Mouse (Mus musculus): Measurements from ENCODE around the gene Kif1b. TPM values are rescaled to one million over a fixed set of nuclear protein-coding genes. Genes with fewer than 3 reads are reported as not detected.
"Not testable (repeated sequence)": the region's sequence is repeated elsewhere in the genome, so short reads cannot be mapped to it uniquely, and the experiment has no call there.

Kif1b gene
- polyA plus RNA-seq, 1 experiment from 2014 or later: 6.0 TPM

- no peaks in the 10 kb centered on the region for H3K27me3 ChIP-seq
- H3K4me1 ChIP-seq (replicated peaks): no peaks in the 10 kb centered on the region
- no peak overlapping the region for H3K4me3 ChIP-seq (replicated peaks)
- no peak overlapping the region for H3K27ac ChIP-seq (replicated peaks)
- H3K4me2 ChIP-seq: no peak overlapping the region
- ATAC-seq (ENCODE audit: insufficient read depth): no peak
- peaks cover 4% of the 10 kb centered on the region; the same call in 1 of the 2 replicates for H3K36me3 ChIP-seq (replicated peaks)
- no peaks in the 10 kb centered on the region for H3K9me3 ChIP-seq (replicated peaks)
- 64% methylated on average over 5 of the region's 5 CpGs for WGBS (ENCODE audit: insufficient replicate concordance)
- no peak overlapping the region for H3K9ac ChIP-seq
Observed at GRCm38 (mm10) chr4:149247772-149248171, 59.7 kb downstream of the Kif1b start.

- no peaks in the 10 kb centered on the region for H3K27me3 ChIP-seq
- H3K27ac ChIP-seq (replicated peaks): no peak overlapping the region
- H3K36me3 ChIP-seq (replicated peaks): peaks cover 4% of the 10 kb centered on the region; the same call in 1 of the 2 replicates
- H3K4me2 ChIP-seq: no peak overlapping the region
- H3K9ac ChIP-seq: no peak overlapping the region
- H3K4me1 ChIP-seq (replicated peaks): no peaks in the 10 kb centered on the region
- H3K9me3 ChIP-seq (replicated peaks): no peaks in the 10 kb centered on the region
- H3K4me3 ChIP-seq (replicated peaks): no peak overlapping the region
- ATAC-seq (ENCODE audit: insufficient read depth): no peak
- WGBS (ENCODE audit: insufficient replicate concordance): 68% methylated on average over 8 of the region's 8 CpGs
Observed at GRCm38 (mm10) chr4:149247156-149247633, 60.3 kb downstream of the Kif1b start.

- Histone ChIP-seq H3K9ac (no peak overlapping the region), H3K9me3 (replicated peaks) (no peaks in the 10 kb centered on the region), H3K4me1 (replicated peaks) (no peaks in the 10 kb centered on the region), H3K4me2 (no peak overlapping the region), H3K27ac (replicated peaks) (no peak overlapping the region), H3K36me3 (replicated peaks) (peaks cover 4% of the 10 kb centered on the region; the same call in 1 of the 2 replicates), H3K27me3 (no peaks in the 10 kb centered on the region), H3K4me3 (replicated peaks) (no peak overlapping the region)
- 73% methylated on average over 7 of the region's 7 CpGs for WGBS (ENCODE audit: insufficient replicate concordance)
- ATAC-seq (ENCODE audit: insufficient read depth): no peak
Observed at GRCm38 (mm10) chr4:149246578-149247155, 60.8 kb downstream of the Kif1b start.

DNA sequence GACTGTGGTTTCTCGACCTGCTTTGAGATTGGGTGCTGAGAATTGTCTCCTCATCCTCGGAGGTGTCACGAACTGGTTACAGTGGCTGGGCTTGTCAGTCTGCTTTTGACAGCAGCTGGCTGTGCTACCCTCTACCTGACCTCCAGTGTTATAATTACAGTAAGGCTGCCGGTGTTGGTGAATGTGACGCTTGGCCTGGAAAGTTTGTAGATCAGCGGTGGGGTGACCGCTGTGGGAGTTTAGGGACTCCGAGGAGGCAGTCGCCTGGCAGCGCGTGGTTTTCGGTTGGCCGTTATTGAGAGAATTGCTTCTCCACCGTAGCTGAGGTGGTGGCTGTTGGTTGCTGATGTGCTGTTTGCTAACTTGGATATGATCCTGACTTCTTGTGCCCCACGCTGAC, 70.5 kb downstream of the Kif1b start:
- Histone ChIP-seq H3K4me3 (replicated peaks) (no peak overlapping the region), H3K27me3 (no peaks in the 10 kb centered on the region), H3K9me3 (replicated peaks) (no peaks in the 10 kb centered on the region), H3K4me2 (no peak overlapping the region), H3K27ac (replicated peaks) (no peak overlapping the region), H3K4me1 (replicated peaks) (no peaks in the 10 kb centered on the region), H3K9ac (no peak overlapping the region), H3K36me3 (replicated peaks) (0 out of 2 replicates have a peak, but pooled peaks cover 7% of the 10 kb centered on the region)
- 84% methylated on average over 15 of the region's 15 CpGs for whole genome bisulfite sequencing (ENCODE audit: insufficient replicate concordance)
- no peak for ATAC-seq (ENCODE audit: insufficient read depth)

- H3K4me1 ChIP-seq (replicated peaks): no peaks in the 10 kb centered on the region
- H3K27ac ChIP-seq (replicated peaks): no peak overlapping the region
- H3K27me3 ChIP-seq: no peaks in the 10 kb centered on the region
- H3K4me2 ChIP-seq: no peak overlapping the region
- no peaks in the 10 kb centered on the region for H3K9me3 ChIP-seq (replicated peaks)
- 16% methylated on average over 9 of the region's 9 CpGs for WGBS (ENCODE audit: insufficient replicate concordance)
- H3K4me3 ChIP-seq (replicated peaks): no peak overlapping the region
- no peak overlapping the region for H3K9ac ChIP-seq
- 0 out of 2 replicates have a peak, but pooled peaks cover 7% of the 10 kb centered on the region for H3K36me3 ChIP-seq (replicated peaks)
- no peak for ATAC-seq (ENCODE audit: insufficient read depth)
Observed at GRCm38 (mm10) chr4:149233938-149234337, 73.6 kb downstream of the Kif1b start.

- H3K9ac ChIP-seq; H3K27ac ChIP-seq (replicated peaks); H3K4me1 ChIP-seq (replicated peaks); H3K4me3 ChIP-seq (replicated peaks); H3K9me3 ChIP-seq (replicated peaks); H3K4me2 ChIP-seq; ATAC-seq (ENCODE audit: insufficient read depth); H3K27me3 ChIP-seq: not testable (repeated sequence)
- H3K36me3 ChIP-seq (replicated peaks): peaks cover 15% of the 10 kb centered on the region
- WGBS (ENCODE audit: insufficient replicate concordance): 67% methylated on average over 3 of the region's 3 CpGs
Observed at GRCm38 (mm10) chr4:149228682-149229081, 78.8 kb downstream of the Kif1b start.

DNA sequence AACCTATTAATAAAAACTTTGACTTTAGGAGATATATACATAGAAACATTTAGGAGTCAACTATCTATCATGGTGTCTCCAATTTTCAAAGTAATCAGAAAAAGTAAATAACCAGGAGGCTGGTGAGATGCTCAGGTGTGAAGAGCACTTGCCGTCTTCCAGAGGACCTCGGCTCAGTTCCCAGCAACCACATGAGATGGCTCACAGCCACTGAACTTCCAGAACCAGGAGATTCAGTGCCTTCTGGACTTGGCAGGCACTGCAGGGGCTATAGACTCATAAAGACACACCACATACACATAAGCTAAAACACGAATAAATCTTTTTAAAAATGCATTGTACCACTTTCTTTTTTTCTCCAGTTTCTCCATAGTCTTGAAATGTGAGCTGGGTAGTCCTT, 79.2 kb downstream of the Kif1b start:
- no peak overlapping the region for H3K9ac ChIP-seq
- no peaks in the 10 kb centered on the region for H3K9me3 ChIP-seq (replicated peaks)
- no peak overlapping the region for H3K27ac ChIP-seq (replicated peaks)
- ATAC-seq (ENCODE audit: insufficient read depth): no peak
- H3K36me3 ChIP-seq (replicated peaks): peaks cover 16% of the 10 kb centered on the region
- WGBS (ENCODE audit: insufficient replicate concordance): 66% methylated on average over 3 of the region's 3 CpGs
- H3K4me2 ChIP-seq: no peak overlapping the region
- H3K27me3 ChIP-seq: no peaks in the 10 kb centered on the region
- H3K4me3 ChIP-seq (replicated peaks): no peak overlapping the region
- H3K4me1 ChIP-seq (replicated peaks): no peaks in the 10 kb centered on the region

GRCm38 (mm10) chr4:149226311-149226710, 81.2 kb downstream of the Kif1b start:
- no peaks in the 10 kb centered on the region for H3K27me3 ChIP-seq
- peaks cover 20% of the 10 kb centered on the region for H3K36me3 ChIP-seq (replicated peaks)
- WGBS (ENCODE audit: insufficient replicate concordance): 55% methylated on average over 3 of the region's 3 CpGs
- no peaks in the 10 kb centered on the region for H3K9me3 ChIP-seq (replicated peaks)
- ATAC-seq (ENCODE audit: insufficient read depth): no peak
- no peaks in the 10 kb centered on the region for H3K4me1 ChIP-seq (replicated peaks)
- no peak overlapping the region for H3K4me2 ChIP-seq
- no peak overlapping the region for H3K4me3 ChIP-seq (replicated peaks)
- H3K27ac ChIP-seq (replicated peaks): no peak overlapping the region
- no peak overlapping the region for H3K9ac ChIP-seq

GRCm38 (mm10) chr4:149223453-149223852, 84.0 kb downstream of the Kif1b start:
- no peak overlapping the region for H3K9ac ChIP-seq
- no peak overlapping the region for H3K4me3 ChIP-seq (replicated peaks)
- ATAC-seq (ENCODE audit: insufficient read depth): no peak
- H3K4me1 ChIP-seq (replicated peaks): no peaks in the 10 kb centered on the region
- 81% methylated on average over 3 of the region's 3 CpGs for WGBS (ENCODE audit: insufficient replicate concordance)
- no peaks in the 10 kb centered on the region for H3K9me3 ChIP-seq (replicated peaks)
- no peaks in the 10 kb centered on the region for H3K27me3 ChIP-seq
- peaks cover 25% of the 10 kb centered on the region for H3K36me3 ChIP-seq (replicated peaks)
- no peak overlapping the region for H3K4me2 ChIP-seq
- no peak overlapping the region for H3K27ac ChIP-seq (replicated peaks)

GRCm38 (mm10) chr4:149220481-149220880, 87.0 kb downstream of the Kif1b start:
- no peaks in the 10 kb centered on the region for H3K9me3 ChIP-seq (replicated peaks)
- H3K9ac ChIP-seq: no peak overlapping the region
- H3K4me1 ChIP-seq (replicated peaks): no peaks in the 10 kb centered on the region; the same call in 1 of the 2 replicates
- H3K27ac ChIP-seq (replicated peaks): no peak overlapping the region
- WGBS (ENCODE audit: insufficient replicate concordance): 82% methylated on average over 17 of the region's 17 CpGs
- H3K4me2 ChIP-seq: no peak overlapping the region
- ATAC-seq (ENCODE audit: insufficient read depth): no peak
- peaks cover 17% of the 10 kb centered on the region for H3K36me3 ChIP-seq (replicated peaks)
- H3K4me3 ChIP-seq (replicated peaks): no peak overlapping the region
- no peaks in the 10 kb centered on the region for H3K27me3 ChIP-seq

DNA sequence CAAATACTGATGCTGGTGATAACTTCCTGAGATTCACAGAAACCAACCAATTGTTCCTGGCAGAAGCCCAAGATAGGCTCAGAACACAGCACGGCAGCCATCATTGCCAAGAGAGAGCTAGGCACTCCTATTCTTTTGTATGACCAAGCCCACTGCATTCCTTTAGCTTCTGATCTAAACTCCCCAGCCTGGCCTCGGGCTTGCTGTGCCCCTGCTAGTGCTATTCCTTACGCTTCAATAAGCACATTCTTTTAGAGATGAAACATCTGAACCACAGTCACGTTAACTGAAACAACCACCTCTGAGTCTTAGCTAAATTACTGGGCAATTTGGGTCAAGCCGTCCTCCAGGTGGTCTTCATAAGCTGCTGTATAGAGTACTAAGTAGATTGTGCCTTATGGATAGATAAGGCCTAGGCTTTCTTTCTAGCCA, 87.4 kb downstream of the Kif1b start:
- 63% methylated on average over 5 of the region's 5 CpGs for WGBS (ENCODE audit: insufficient replicate concordance)
- H3K27ac ChIP-seq (replicated peaks): no peak overlapping the region
- no peak overlapping the region for H3K4me3 ChIP-seq (replicated peaks)
- no peaks in the 10 kb centered on the region for H3K27me3 ChIP-seq
- no peaks in the 10 kb centered on the region for H3K9me3 ChIP-seq (replicated peaks)
- no peak overlapping the region for H3K4me2 ChIP-seq
- H3K36me3 ChIP-seq (replicated peaks): peaks cover 17% of the 10 kb centered on the region
- no peak for ATAC-seq (ENCODE audit: insufficient read depth)
- H3K4me1 ChIP-seq (replicated peaks): no peaks in the 10 kb centered on the region; the same call in 1 of the 2 replicates
- no peak overlapping the region for H3K9ac ChIP-seq

Data from liver, embryonic 15.5 days (tissue).